Mouse (Mus musculus) stomach, postnatal 0 days (tissue): ENCODE data around the gene Gpc3.

Source experiments
- CTCF ChIP-seq: IDR thresholded peaks from 2 replicates; pipeline ENCODE4 v1.5.1; 2016; ENCODE audit warnings: antibody characterized with exemption, low read depth, mild to moderate bottlenecking, moderate library complexity
- EP300 ChIP-seq: optimal IDR thresholded peaks from 2 replicates; pipeline ENCODE3; 2016; ENCODE audit warnings: antibody characterized with exemption

GRCm38 (mm10) chrX:52273016-52273415 is 340.7 kb downstream of the Gpc3 start:
- TF ChIP-seq CTCF (no peak), EP300 (no peak)
